Mouse (Mus musculus) ES-E14 (cell line): ENCODE results near the gene Rbm6.
A peak's percentile ranks its signal among the peaks of the same experiment; 100 is the strongest.

Source experiments
- CHD2 ChIP-seq: IDR thresholded peaks from 2 replicates; pipeline ENCODE4 v1.6.1; 2014; ENCODE audit warnings: mild to moderate bottlenecking, low read depth, low read length, inconsistent platforms
- HCFC1 ChIP-seq: IDR thresholded peaks from 2 replicates; pipeline ENCODE4 v1.6.1; 2012; ENCODE audit warnings: low read length, inconsistent platforms, borderline replicate concordance; ENCODE audit not compliant: insufficient read depth
- MAFK ChIP-seq: IDR thresholded peaks from 2 replicates; pipeline ENCODE4 v1.6.1; 2014; ENCODE audit warnings: mild to moderate bottlenecking, low read depth, low read length, inconsistent platforms; ENCODE audit not compliant: insufficient read depth
- ZC3H11A ChIP-seq: IDR thresholded peaks from 2 replicates; pipeline ENCODE4 v1.6.1; 2012; ENCODE audit warnings: low read depth, mild to moderate bottlenecking, inconsistent platforms, low read length, borderline replicate concordance
- ZNF384 ChIP-seq: IDR thresholded peaks from 2 replicates; pipeline ENCODE4 v1.6.1; 2012; ENCODE audit warnings: low read depth, low read length, inconsistent platforms

GRCm38 (mm10) chr9:107904726-107905125, 31.7 kb upstream of the Rbm6 start:
- no peak for TF ChIP-seq CHD2
- TF ChIP-seq ZC3H11A = peak; percentile 92
- peak; percentile 68; the same call in 1 of the 2 replicates for TF ChIP-seq HCFC1
- TF ChIP-seq MAFK = no peak
- 0 out of 2 replicates have a peak, but pooled peaks have one; percentile 23 for TF ChIP-seq ZNF384
